Mouse (Mus musculus): ENCODE data around the gene Srrt. TPM values are rescaled to one million over a fixed set of nuclear protein-coding genes. Genes with fewer than 3 reads are reported as not detected.

The Srrt gene
- 174 and 178 TPM in 2 replicates for polyA plus RNA-seq (2012; rRNA removed)

- TF ChIP-seq CTCF (IDR thresholded peaks at IDR 0.05; ENCODE audit: control insufficient read depth, insufficient read depth, insufficient replicate concordance, low read depth, low read length) (no peak), POLR2A (IDR thresholded peaks at IDR 0.05; ENCODE audit: control insufficient read depth, low read depth, low read length) (no peak; the same call in 1 of the 2 replicates)
- Histone ChIP-seq H3K27ac (ENCODE audit: control insufficient read depth, insufficient read depth, low read depth, low read length) (peak within 1 kb of the TSS; percentile 79), H3K27me3 (ENCODE audit: control insufficient read depth, insufficient read depth, low read length) (no peaks in the 10 kb centered on the region), H3K4me3 (ENCODE audit: control insufficient read depth, low read depth, low read length) (peak within 1 kb of the TSS; percentile 87), H3K36me3 (ENCODE audit: control insufficient read depth, insufficient read depth, low read length) (peaks cover 5% of the 10 kb centered on the region), H3K4me1 (ENCODE audit: control insufficient read depth, insufficient read depth, low read length) (peaks cover 2% of the 10 kb centered on the region)
These were observed at the start of gene Srrt for GRCm38 (mm10) chr5:137307071-137307912. Gene Srrt (minus strand): TSS chr5:137307674.

GRCm38 (mm10) chr5:137354091-137354490, 46.6 kb upstream of the Srrt start:
- no peaks in the 10 kb centered on the region; the same call in 1 of the 2 replicates for H3K4me1 ChIP-seq (ENCODE audit: control insufficient read depth, insufficient read depth, low read length)
- H3K36me3 ChIP-seq (ENCODE audit: control insufficient read depth, insufficient read depth, low read length): no peaks in the 10 kb centered on the region
- H3K27me3 ChIP-seq (ENCODE audit: control insufficient read depth, insufficient read depth, low read length): no peaks in the 10 kb centered on the region
- H3K4me3 ChIP-seq (ENCODE audit: control insufficient read depth, low read depth, low read length): no peak overlapping the region
- no peak for TF ChIP-seq CTCF (IDR thresholded peaks at IDR 0.05; ENCODE audit: control insufficient read depth, insufficient read depth, insufficient replicate concordance, low read depth, low read length)
- TF ChIP-seq POLR2A (IDR thresholded peaks at IDR 0.05; ENCODE audit: control insufficient read depth, low read depth, low read length): no peak
- H3K27ac ChIP-seq (ENCODE audit: control insufficient read depth, insufficient read depth, low read depth, low read length): no peak overlapping the region

GRCm38 (mm10) chr5:137352011-137352975, 44.8 kb upstream of the Srrt start:
- Histone ChIP-seq H3K36me3 (ENCODE audit: control insufficient read depth, insufficient read depth, low read length) (no peaks in the 10 kb centered on the region), H3K27me3 (ENCODE audit: control insufficient read depth, insufficient read depth, low read length) (no peaks in the 10 kb centered on the region), H3K4me3 (ENCODE audit: control insufficient read depth, low read depth, low read length) (no peak overlapping the region), H3K27ac (ENCODE audit: control insufficient read depth, insufficient read depth, low read depth, low read length) (no peak overlapping the region), H3K4me1 (ENCODE audit: control insufficient read depth, insufficient read depth, low read length) (peaks cover 2% of the 10 kb centered on the region; the same call in 1 of the 2 replicates)
- TF ChIP-seq POLR2A (IDR thresholded peaks at IDR 0.05; ENCODE audit: control insufficient read depth, low read depth, low read length): no peak
- no peak for TF ChIP-seq CTCF (IDR thresholded peaks at IDR 0.05; ENCODE audit: control insufficient read depth, insufficient read depth, insufficient replicate concordance, low read depth, low read length)

- Histone ChIP-seq H3K36me3 (ENCODE audit: control insufficient read depth, insufficient read depth, low read length) (no peaks in the 10 kb centered on the region), H3K4me3 (ENCODE audit: control insufficient read depth, low read depth, low read length) (no peak overlapping the region), H3K27me3 (ENCODE audit: control insufficient read depth, insufficient read depth, low read length) (no peaks in the 10 kb centered on the region), H3K4me1 (ENCODE audit: control insufficient read depth, insufficient read depth, low read length) (peaks cover 2% of the 10 kb centered on the region; the same call in 1 of the 2 replicates), H3K27ac (ENCODE audit: control insufficient read depth, insufficient read depth, low read depth, low read length) (no peak overlapping the region)
- TF ChIP-seq POLR2A (IDR thresholded peaks at IDR 0.05; ENCODE audit: control insufficient read depth, low read depth, low read length): no peak
- TF ChIP-seq CTCF (IDR thresholded peaks at IDR 0.05; ENCODE audit: control insufficient read depth, insufficient read depth, insufficient replicate concordance, low read depth, low read length): no peak
These were observed 43.9 kb upstream of the Srrt start for GRCm38 (mm10) chr5:137351394-137351793.

GRCm38 (mm10) chr5:137351058-137351380, 43.5 kb upstream of the Srrt start:
- TF ChIP-seq POLR2A (IDR thresholded peaks at IDR 0.05; ENCODE audit: control insufficient read depth, low read depth, low read length): no peak
- TF ChIP-seq CTCF (IDR thresholded peaks at IDR 0.05; ENCODE audit: control insufficient read depth, insufficient read depth, insufficient replicate concordance, low read depth, low read length): no peak
- Histone ChIP-seq H3K4me1 (ENCODE audit: control insufficient read depth, insufficient read depth, low read length) (peaks cover 2% of the 10 kb centered on the region; the same call in 1 of the 2 replicates), H3K36me3 (ENCODE audit: control insufficient read depth, insufficient read depth, low read length) (no peaks in the 10 kb centered on the region), H3K27ac (ENCODE audit: control insufficient read depth, insufficient read depth, low read depth, low read length) (no peak overlapping the region), H3K27me3 (ENCODE audit: control insufficient read depth, insufficient read depth, low read length) (no peaks in the 10 kb centered on the region), H3K4me3 (ENCODE audit: control insufficient read depth, low read depth, low read length) (no peak overlapping the region; the same call in 1 of the 2 replicates)

- TF ChIP-seq POLR2A (IDR thresholded peaks at IDR 0.05; ENCODE audit: control insufficient read depth, low read depth, low read length) (no peak), CTCF (IDR thresholded peaks at IDR 0.05; ENCODE audit: control insufficient read depth, insufficient read depth, insufficient replicate concordance, low read depth, low read length) (no peak)
- Histone ChIP-seq H3K4me3 (ENCODE audit: control insufficient read depth, low read depth, low read length) (peak overlapping the region; percentile 74), H3K4me1 (ENCODE audit: control insufficient read depth, insufficient read depth, low read length) (peaks cover 2% of the 10 kb centered on the region; the same call in 1 of the 2 replicates), H3K27ac (ENCODE audit: control insufficient read depth, insufficient read depth, low read depth, low read length) (peak overlapping the region; percentile 2; the same call in 1 of the 2 replicates), H3K27me3 (ENCODE audit: control insufficient read depth, insufficient read depth, low read length) (no peaks in the 10 kb centered on the region), H3K36me3 (ENCODE audit: control insufficient read depth, insufficient read depth, low read length) (no peaks in the 10 kb centered on the region)
These were observed 43.0 kb upstream of the Srrt start for GRCm38 (mm10) chr5:137350205-137351057.
